Mouse (Mus musculus): ENCODE measurements around the gene Zmynd15. TPM values are rescaled to one million over a fixed set of nuclear protein-coding genes. Genes with fewer than 3 reads are reported as not detected.

Zmynd15 gene
- polyA plus RNA-seq, 1 experiment from 2014 or later, result 0.87 TPM

Small RNA genes within 50 kb of the gene (microRNA-seq; reads per million reads assigned to microRNA genes)
- gene Mir7115, result 0.98 reads per million

Other genes with a start within 250 kb of the Zmynd15 start
- 1.1 and 1.3 TPM in 2 replicates for gene Slc16a11, start 246.7 kb upstream of the Zmynd15 start, polyA plus RNA-seq (2015; fragmentation: Nextera tagmentation; extraction: Ambion mirVana)
- gene Slc16a13, start 238.4 kb upstream of the Zmynd15 start, polyA plus RNA-seq (2015; fragmentation: Nextera tagmentation; extraction: Ambion mirVana), result 2.6 and 4.3 TPM in 2 replicates
- 2.1 and 2.3 TPM in 2 replicates for gene Bcl6b, start 229.6 kb upstream of the Zmynd15 start, polyA plus RNA-seq (2015; fragmentation: Nextera tagmentation; extraction: Ambion mirVana)
- 53.9 and 54.5 TPM in 2 replicates for gene 0610010K14Rik, start 221.5 kb upstream of the Zmynd15 start, polyA plus RNA-seq (2015; fragmentation: Nextera tagmentation; extraction: Ambion mirVana)
- 3.4 and 4.3 TPM in 2 replicates for gene Gm21988, start 219.6 kb upstream of the Zmynd15 start, polyA plus RNA-seq (2015; fragmentation: Nextera tagmentation; extraction: Ambion mirVana)
- 146 and 159 TPM in 2 replicates for gene Rnasek, start 219.6 kb upstream of the Zmynd15 start, polyA plus RNA-seq (2015; fragmentation: Nextera tagmentation; extraction: Ambion mirVana)
- 13.0 and 14.8 TPM in 2 replicates for gene Alox12, start 204.1 kb upstream of the Zmynd15 start, polyA plus RNA-seq (2015; fragmentation: Nextera tagmentation; extraction: Ambion mirVana)
- 0.11 TPM in 1 of 2 replicates, not detected in the other for gene Alox12e, start 136.8 kb upstream of the Zmynd15 start, polyA plus RNA-seq (2015; fragmentation: Nextera tagmentation; extraction: Ambion mirVana)
- gene Alox15, start 107.4 kb upstream of the Zmynd15 start, polyA plus RNA-seq (2015; fragmentation: Nextera tagmentation; extraction: Ambion mirVana), result 1.7 and 2.0 TPM in 2 replicates
- gene Pelp1, start 49.4 kb upstream of the Zmynd15 start, polyA plus RNA-seq (2015; fragmentation: Nextera tagmentation; extraction: Ambion mirVana), result 11.1 and 13.1 TPM in 2 replicates
- 15.0 and 15.8 TPM in 2 replicates for gene Arrb2, start 26.8 kb upstream of the Zmynd15 start, polyA plus RNA-seq (2015; fragmentation: Nextera tagmentation; extraction: Ambion mirVana)
- 12.8 and 13.7 TPM in 2 replicates for gene Med11, start 7.5 kb upstream of the Zmynd15 start, polyA plus RNA-seq (2015; fragmentation: Nextera tagmentation; extraction: Ambion mirVana)
- gene Cxcl16, start 551 bp downstream of the Zmynd15 start, polyA plus RNA-seq (2015; fragmentation: Nextera tagmentation; extraction: Ambion mirVana), result 2.6 and 3.0 TPM in 2 replicates
- 0.65 and 2.3 TPM in 2 replicates for gene Tm4sf5, start 45.8 kb downstream of the Zmynd15 start, polyA plus RNA-seq (2015; fragmentation: Nextera tagmentation; extraction: Ambion mirVana)
- gene Vmo1, start 55.2 kb downstream of the Zmynd15 start, polyA plus RNA-seq (2015; fragmentation: Nextera tagmentation; extraction: Ambion mirVana), result 0.44 and 0.65 TPM in 2 replicates
- 33.8 and 35.3 TPM in 2 replicates for gene Gltpd2, start 59.8 kb downstream of the Zmynd15 start, polyA plus RNA-seq (2015; fragmentation: Nextera tagmentation; extraction: Ambion mirVana)
- 291 and 307 TPM in 2 replicates for gene Psmb6, start 65.9 kb downstream of the Zmynd15 start, polyA plus RNA-seq (2015; fragmentation: Nextera tagmentation; extraction: Ambion mirVana)
- not detected in 2 replicates for gene Gm40193, start 73.5 kb downstream of the Zmynd15 start, polyA plus RNA-seq (2015; fragmentation: Nextera tagmentation; extraction: Ambion mirVana)
- 2.1 and 2.9 TPM in 2 replicates for gene Pld2, start 80.6 kb downstream of the Zmynd15 start, polyA plus RNA-seq (2015; fragmentation: Nextera tagmentation; extraction: Ambion mirVana)
- gene Mink1, start 103.4 kb downstream of the Zmynd15 start, polyA plus RNA-seq (2015; fragmentation: Nextera tagmentation; extraction: Ambion mirVana), result 4.0 and 6.0 TPM in 2 replicates
- gene 4930544D05Rik, start 156.4 kb downstream of the Zmynd15 start, polyA plus RNA-seq (2015; fragmentation: Nextera tagmentation; extraction: Ambion mirVana), result not detected in 2 replicates
- not detected in 2 replicates for gene Chrne, start 159.8 kb downstream of the Zmynd15 start, polyA plus RNA-seq (2015; fragmentation: Nextera tagmentation; extraction: Ambion mirVana)
- gene Gp1ba, start 179.7 kb downstream of the Zmynd15 start, polyA plus RNA-seq (2015; fragmentation: Nextera tagmentation; extraction: Ambion mirVana), result 2.3 and 3.9 TPM in 2 replicates
- 76.4 and 79.6 TPM in 2 replicates for gene Rnf167, start 187.8 kb downstream of the Zmynd15 start, polyA plus RNA-seq (2015; fragmentation: Nextera tagmentation; extraction: Ambion mirVana)
- gene Slc25a11, start 188.0 kb downstream of the Zmynd15 start, polyA plus RNA-seq (2015; fragmentation: Nextera tagmentation; extraction: Ambion mirVana), result 74.5 and 79.2 TPM in 2 replicates
- 899 and 965 TPM in 2 replicates for gene Pfn1, start 195.2 kb downstream of the Zmynd15 start, polyA plus RNA-seq (2015; fragmentation: Nextera tagmentation; extraction: Ambion mirVana)
- gene Eno3, start 197.8 kb downstream of the Zmynd15 start, polyA plus RNA-seq (2015; fragmentation: Nextera tagmentation; extraction: Ambion mirVana), result 11.6 and 22.1 TPM in 2 replicates
- gene Spag7, start 210.0 kb downstream of the Zmynd15 start, polyA plus RNA-seq (2015; fragmentation: Nextera tagmentation; extraction: Ambion mirVana), result 57.5 and 59.7 TPM in 2 replicates
- 3.0 and 4.3 TPM in 2 replicates for gene Camta2, start 228.7 kb downstream of the Zmynd15 start, polyA plus RNA-seq (2015; fragmentation: Nextera tagmentation; extraction: Ambion mirVana)
- 1.1 and 1.4 TPM in 2 replicates for gene Inca1, start 240.7 kb downstream of the Zmynd15 start, polyA plus RNA-seq (2015; fragmentation: Nextera tagmentation; extraction: Ambion mirVana)
- 0.77 and 1.1 TPM in 2 replicates for gene Kif1c, start 241.1 kb downstream of the Zmynd15 start, polyA plus RNA-seq (2015; fragmentation: Nextera tagmentation; extraction: Ambion mirVana)

All from liver, embryonic 16.5 days (tissue).